Mouse (Mus musculus): ENCODE measurements around the gene Inpp5a.

GRCm38 (mm10) chr7:139402721-139403120 is 13.8 kb downstream of the Inpp5a start:
- no peak for TF ChIP-seq MAFK (IDR thresholded peaks at IDR 0.05; ENCODE audit: insufficient read depth, low read depth, low read length)
- no peak for TF ChIP-seq ZNF384 (IDR thresholded peaks at IDR 0.05; ENCODE audit: low read depth, low read length)
- TF ChIP-seq HCFC1 (IDR thresholded peaks at IDR 0.05; ENCODE audit: borderline replicate concordance, insufficient read depth, low read length), result no peak

Measured in ES-E14 (cell line).